Comparison of ENCODE assay signal across 7 mouse cellular contexts in genomic region chr6:134898095-134898965, GRCm38 (mm10). TPM values are rescaled to one million over a fixed set of nuclear protein-coding genes. Genes with fewer than 3 reads are reported as not detected.
DNase-seq lines count a peak whose midpoint lies in the region; ATAC-seq lines count a peak whose summit lies in the region.

Gene Gpr19 (minus strand): TSS chr6:134898578.

- ATAC-seq in embryonic facial prominence, embryonic 11.5 days (replicated peaks; ENCODE audit: insufficient number of reproducible peaks, low FRiP score, low TSS enrichment, low read depth) = peak; percentile 86
- ATAC-seq in limb, embryonic 11.5 days (ENCODE audit: insufficient number of reproducible peaks, low FRiP score, low TSS enrichment, low read depth) = peak; percentile 90
- peak; percentile 95 for ATAC-seq in midbrain, embryonic 13.5 days

- H3K4me2 ChIP-seq in embryonic facial prominence, embryonic 11.5 days (ENCODE audit: low read depth, low read length) = peak within 1 kb of the TSS; percentile 59
- H3K4me2 ChIP-seq in limb, embryonic 11.5 days (ENCODE audit: low read depth, severe bottlenecking) = peak within 1 kb of the TSS; percentile 52
- H3K4me2 ChIP-seq in midbrain, embryonic 13.5 days (replicated peaks) = peak within 1 kb of the TSS; percentile 77

- H3K4me3 ChIP-seq in embryonic facial prominence, embryonic 11.5 days (ENCODE audit: low read depth, low read length) = peak within 1 kb of the TSS; percentile 58
- H3K4me3 ChIP-seq in limb, embryonic 11.5 days (ENCODE audit: low read depth, low read length) = peak within 1 kb of the TSS; percentile 42
- H3K4me3 ChIP-seq in midbrain, embryonic 13.5 days (replicated peaks) = peak within 1 kb of the TSS; percentile 59

- DNase-seq in adrenal gland, postnatal 25 days = peak; percentile 92
- peak; percentile 96 for DNase-seq in embryonic facial prominence, embryonic 11.5 days (ENCODE audit: low spot score)
- DNase-seq in heart, adult 11 months = peak; percentile 99
- DNase-seq in kidney, adult 11 months = peak; percentile 90
- peak; percentile 93 for DNase-seq in limb, embryonic 11.5 days (ENCODE audit: low spot score)
- peak; percentile 76 for DNase-seq in spleen, adult 18-20 months

- H3K27me3 ChIP-seq in embryonic facial prominence, embryonic 11.5 days (ENCODE audit: control insufficient read depth, insufficient read depth, low read length) = no peaks in the 10 kb centered on the region
- no peaks in the 10 kb centered on the region for H3K27me3 ChIP-seq in limb, embryonic 11.5 days (ENCODE audit: control insufficient read depth, insufficient read depth, low read length)
- no peaks in the 10 kb centered on the region for H3K27me3 ChIP-seq in midbrain, embryonic 13.5 days

- H3K9me3 ChIP-seq in embryonic facial prominence, embryonic 11.5 days (replicated peaks; ENCODE audit: control insufficient read depth, low read length) = no peaks in the 10 kb centered on the region
- no peaks in the 10 kb centered on the region for H3K9me3 ChIP-seq in limb, embryonic 11.5 days (ENCODE audit: control insufficient read depth, low read length)
- no peaks in the 10 kb centered on the region for H3K9me3 ChIP-seq in midbrain, embryonic 13.5 days

- H3K4me1 ChIP-seq in embryonic facial prominence, embryonic 11.5 days (ENCODE audit: control insufficient read depth, insufficient read depth, low read length) = no peaks in the 10 kb centered on the region
- H3K4me1 ChIP-seq in limb, embryonic 11.5 days (ENCODE audit: control insufficient read depth, insufficient read depth, low read length) = no peaks in the 10 kb centered on the region
- H3K4me1 ChIP-seq in midbrain, embryonic 13.5 days (replicated peaks) = peaks cover 18% of the 10 kb centered on the region

- peak within 1 kb of the TSS; percentile 99 for H3K27ac ChIP-seq in embryonic facial prominence, embryonic 11.5 days (replicated peaks; ENCODE audit: low read depth, low read length)
- peak within 1 kb of the TSS; percentile 99 for H3K27ac ChIP-seq in limb, embryonic 11.5 days (replicated peaks; ENCODE audit: low read depth, low read length)
- H3K27ac ChIP-seq in midbrain, embryonic 13.5 days = peak within 1 kb of the TSS; percentile 100

- WGBS in embryonic facial prominence, embryonic 11.5 days = under 1% methylated on average over 51 of the region's 51 CpGs
- WGBS in limb, embryonic 11.5 days = under 1% methylated on average over 51 of the region's 51 CpGs
- under 1% methylated on average over 51 of the region's 51 CpGs for WGBS in midbrain, embryonic 13.5 days

- H3K36me3 ChIP-seq in embryonic facial prominence, embryonic 11.5 days (replicated peaks; ENCODE audit: control insufficient read depth, insufficient read depth, low read depth, low read length) = no peaks in the 10 kb centered on the region
- no peaks in the 10 kb centered on the region for H3K36me3 ChIP-seq in limb, embryonic 11.5 days (ENCODE audit: control insufficient read depth, insufficient read depth, low read length)
- no peaks in the 10 kb centered on the region for H3K36me3 ChIP-seq in midbrain, embryonic 13.5 days

- H3K9ac ChIP-seq in embryonic facial prominence, embryonic 11.5 days (replicated peaks; ENCODE audit: low read length) = peak within 1 kb of the TSS; percentile 86
- H3K9ac ChIP-seq in limb, embryonic 11.5 days (ENCODE audit: low read length) = peak within 1 kb of the TSS; percentile 91
- H3K9ac ChIP-seq in midbrain, embryonic 13.5 days (replicated peaks) = peak within 1 kb of the TSS; percentile 83

RNA-seq across cellular contexts. Expression of gene Gpr19, which starts in this region (rescaled TPM):
- 8.9 and 11.3 TPM in 2 replicates for total RNA-seq in adrenal gland, postnatal 25 days (2021)
- polyA plus RNA-seq in embryonic facial prominence, embryonic 11.5 days (2014; fragmentation: Nextera tagmentation; extraction: Ambion mirVana) = 13.2 and 19.2 TPM in 2 replicates
- polyA plus RNA-seq in limb, embryonic 11.5 days (2014; fragmentation: Nextera tagmentation; extraction: Ambion mirVana) = 8.9 and 9.8 TPM in 2 replicates
- 45.0 and 47.9 TPM in 2 replicates for polyA plus RNA-seq in midbrain, embryonic 13.5 days (2015; fragmentation: Nextera tagmentation; extraction: Ambion mirVana)

Comparison
In these comparisons a context has a peak if more than half of its experiments do, and no peak if none do; other contexts are left out.
1. Peak in every context shown above with its lines: DNase-seq, ATAC-seq, H3K4me3 ChIP-seq and H3K27ac ChIP-seq.